Mouse (Mus musculus) kidney, embryonic 15.5 days (tissue): ENCODE measurements around the gene Reln. TPM values are rescaled to one million over a fixed set of nuclear protein-coding genes. Genes with fewer than 3 reads are reported as not detected.

ENCODE experiments used
- ATAC-seq: fragments of 200-750 bp; cut with Nextera tagmentation; replicated peaks from 2 replicates; pipeline ENCODE4 v1.8.0; 2017; ENCODE audit warnings: moderate TSS enrichment; ENCODE audit not compliant: low FRiP score
- H3K27ac ChIP-seq: fragments of 300-500 bp; sonication (generic); 2 replicates; pipeline ENCODE4 v1.5.1; 2015; ENCODE audit warnings: mild to moderate bottlenecking, inconsistent platforms
- H3K27me3 ChIP-seq: fragments of 300-500 bp; sonication (generic); 2 replicates; pipeline ENCODE4 v1.6.1; 2015; ENCODE audit warnings: inconsistent platforms
- H3K36me3 ChIP-seq: fragments of 300-500 bp; sonication (generic); 2 replicates; pipeline ENCODE4 v1.6.1; 2015; ENCODE audit warnings: inconsistent platforms
- H3K4me1 ChIP-seq: fragments of 300-500 bp; sonication (generic); 2 replicates; pipeline ENCODE4 v1.6.1; 2015; ENCODE audit warnings: inconsistent platforms
- H3K4me2 ChIP-seq: fragments of 300-500 bp; sonication (generic); 2 replicates; pipeline ENCODE4 v1.6.1; 2015; ENCODE audit warnings: moderate library complexity, mild to moderate bottlenecking, inconsistent platforms
- H3K4me3 ChIP-seq: fragments of 300-500 bp; sonication (generic); replicated peaks from 2 replicates; pipeline ENCODE4 v1.5.1; 2015; ENCODE audit warnings: mild to moderate bottlenecking, inconsistent platforms
- H3K9ac ChIP-seq: fragments of 300-500 bp; sonication (generic); 2 replicates; pipeline ENCODE4 v1.6.1; 2015; ENCODE audit warnings: mild to moderate bottlenecking, inconsistent platforms
- H3K9me3 ChIP-seq: fragments of 300-500 bp; sonication (generic); replicated peaks from 2 replicates; pipeline ENCODE4 v1.6.1; 2016; ENCODE audit warnings: inconsistent platforms
- WGBS: fragments of 180-500 bp; shearing (Covaris S2); methylation state at CpG from one replicate; pipeline ENCODE4 v1.1.7; 2015; ENCODE audit warnings: mixed read lengths; 5-methylcytosine and 5-hydroxymethylcytosine counted together
- polyA plus RNA-seq: library from polyadenylated mRNA; unstranded; fragments of >200 nt; fragmentation: Nextera tagmentation; extraction: Ambion mirVana; gene quantifications from 2 replicates; pipeline ENCODE4 v1.2.1, GENCODE M21; 2015

Reln gene
- polyA plus RNA-seq, 1 experiment from 2014 or later: 13.0 TPM

GRCm38 (mm10) chr5:22330802-22331201, 13.7 kb downstream of the Reln start:
- no peaks in the 10 kb centered on the region for H3K27me3 ChIP-seq
- no peaks in the 10 kb centered on the region for H3K36me3 ChIP-seq
- H3K27ac ChIP-seq: no peak overlapping the region
- no peak overlapping the region for H3K9ac ChIP-seq
- H3K9me3 ChIP-seq: peaks cover 4% of the 10 kb centered on the region; the same call in 1 of the 2 replicates
- H3K4me2 ChIP-seq: no peak overlapping the region
- ATAC-seq: 0 out of 2 replicates have a peak, but pooled peaks have one; percentile 15
- H3K4me3 ChIP-seq: no peak overlapping the region
- H3K4me1 ChIP-seq: 0 out of 2 replicates have a peak, but pooled peaks cover 4% of the 10 kb centered on the region
- 44% methylated on average over 5 of the region's 5 CpGs for WGBS

DNA sequence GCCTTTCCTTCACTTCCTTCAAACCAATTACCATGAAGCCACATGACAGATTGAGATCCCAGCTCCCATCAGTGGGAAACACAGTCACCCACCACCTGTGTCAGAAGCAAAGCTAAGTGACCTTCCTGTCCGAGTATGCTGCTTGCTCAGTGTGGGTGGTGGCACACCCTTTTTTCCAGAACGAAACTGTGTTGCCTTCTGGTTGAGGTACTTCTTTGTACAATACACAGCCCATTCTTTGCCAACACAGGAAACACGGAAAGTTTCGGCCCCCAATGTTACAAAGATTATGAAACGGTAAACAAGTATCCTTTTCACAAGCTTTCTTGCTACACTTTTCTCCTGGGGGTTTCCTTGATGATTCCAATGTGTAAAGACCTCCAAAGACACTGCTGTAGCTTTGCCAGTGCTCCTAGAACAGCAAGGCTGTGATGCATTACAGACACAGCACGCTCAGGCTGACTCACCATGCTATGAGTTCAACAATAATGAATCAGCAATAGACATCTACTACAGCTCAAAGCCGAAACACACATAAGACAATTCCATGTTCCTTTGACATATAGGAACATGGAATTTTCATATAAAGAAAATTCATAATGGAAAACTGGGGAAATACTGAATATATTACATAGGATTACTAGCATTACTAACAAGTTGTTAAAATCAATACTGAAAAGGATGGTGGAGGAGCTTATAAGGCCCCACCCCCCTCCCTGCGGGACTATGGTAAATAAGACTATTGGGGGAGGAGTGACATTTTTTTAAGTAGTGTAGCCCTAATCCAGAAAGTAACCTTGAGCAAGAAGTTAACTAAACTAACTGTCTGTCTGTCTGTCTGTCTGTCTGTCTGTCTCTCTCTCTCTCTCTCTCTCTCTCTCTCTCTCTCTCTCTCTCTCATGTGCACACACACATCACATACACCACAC, 15.8 kb downstream of the Reln start:
- no peak for ATAC-seq
- 82% methylated on average over 8 of the region's 8 CpGs for WGBS
- H3K9me3 ChIP-seq: peaks cover 2% of the 10 kb centered on the region; the same call in 1 of the 2 replicates

GRCm38 (mm10) chr5:22327170-22327569, 17.3 kb downstream of the Reln start:
- Histone ChIP-seq H3K4me1 (0 out of 2 replicates have a peak, but pooled peaks cover 4% of the 10 kb centered on the region), H3K4me2 (no peak overlapping the region), H3K4me3 (no peak overlapping the region), H3K9me3 (no peaks in the 10 kb centered on the region), H3K27ac (no peak overlapping the region), H3K27me3 (no peaks in the 10 kb centered on the region), H3K9ac (no peak overlapping the region), H3K36me3 (no peaks in the 10 kb centered on the region)
- 85% methylated on average over 3 of the region's 3 CpGs for WGBS
- ATAC-seq: no peak

More for the DNA sequence above, 15.8 kb downstream of the Reln start:
- Histone ChIP-seq H3K4me3 (no peak overlapping the region), H3K27ac (no peak overlapping the region), H3K4me2 (no peak overlapping the region), H3K27me3 (no peaks in the 10 kb centered on the region), H3K4me1 (0 out of 2 replicates have a peak, but pooled peaks cover 4% of the 10 kb centered on the region), H3K9ac (no peak overlapping the region), H3K36me3 (no peaks in the 10 kb centered on the region)

DNA sequence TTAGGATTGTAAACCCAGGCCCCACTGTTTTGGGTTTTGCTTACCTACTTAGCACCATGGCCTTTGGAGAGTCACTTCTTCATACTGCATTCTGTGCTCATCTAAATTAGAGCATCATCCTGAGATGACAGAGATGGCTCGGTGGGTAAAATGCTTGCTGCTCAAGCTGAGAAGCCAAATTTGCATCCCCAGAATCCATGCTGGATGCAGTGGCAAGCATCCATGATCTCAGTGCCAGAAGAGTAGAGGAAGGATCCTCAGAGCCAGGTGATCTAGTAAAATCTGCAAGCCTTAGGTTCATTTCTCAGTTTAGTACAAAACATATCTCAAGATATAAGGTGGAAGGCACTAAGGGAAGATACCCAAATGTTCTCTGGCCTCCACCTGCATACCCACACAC, 20.7 kb downstream of the Reln start:
- Histone ChIP-seq H3K9ac (no peak overlapping the region), H3K27ac (no peak overlapping the region), H3K9me3 (no peaks in the 10 kb centered on the region), H3K4me3 (no peak overlapping the region), H3K4me1 (no peaks in the 10 kb centered on the region), H3K36me3 (no peaks in the 10 kb centered on the region), H3K4me2 (no peak overlapping the region), H3K27me3 (no peaks in the 10 kb centered on the region)
- ATAC-seq: no peak
- WGBS: 75% methylated on average over 1 of the region's 1 CpGs

- H3K4me2 ChIP-seq: no peak overlapping the region
- WGBS: 88% methylated on average over 1 of the region's 1 CpGs
These were observed 26.7 kb downstream of the Reln start for GRCm38 (mm10) chr5:22317807-22318206.

GRCm38 (mm10) chr5:22316471-22316870, 28.0 kb downstream of the Reln start:
- Histone ChIP-seq H3K27ac (no peak overlapping the region), H3K36me3 (no peaks in the 10 kb centered on the region), H3K9ac (no peak overlapping the region), H3K4me1 (no peaks in the 10 kb centered on the region), H3K4me3 (no peak overlapping the region), H3K4me2 (no peak overlapping the region), H3K9me3 (no peaks in the 10 kb centered on the region), H3K27me3 (no peaks in the 10 kb centered on the region)
- ATAC-seq: no peak
- 92% methylated on average over 7 of the region's 7 CpGs for WGBS

More at GRCm38 (mm10) chr5:22317807-22318206, 26.7 kb downstream of the Reln start:
- H3K9ac ChIP-seq: no peak overlapping the region
- H3K4me1 ChIP-seq: no peaks in the 10 kb centered on the region
- no peak for ATAC-seq
- H3K27ac ChIP-seq: no peak overlapping the region
- H3K9me3 ChIP-seq: no peaks in the 10 kb centered on the region
- no peaks in the 10 kb centered on the region for H3K36me3 ChIP-seq
- H3K4me3 ChIP-seq: no peak overlapping the region
- no peaks in the 10 kb centered on the region for H3K27me3 ChIP-seq

GRCm38 (mm10) chr5:22315990-22316389, 28.5 kb downstream of the Reln start:
- H3K4me1 ChIP-seq: no peaks in the 10 kb centered on the region
- no peaks in the 10 kb centered on the region for H3K9me3 ChIP-seq
- no peak overlapping the region for H3K27ac ChIP-seq
- no peak overlapping the region for H3K4me2 ChIP-seq
- H3K36me3 ChIP-seq: no peaks in the 10 kb centered on the region
- no peak for ATAC-seq
- H3K9ac ChIP-seq: no peak overlapping the region
- H3K27me3 ChIP-seq: no peaks in the 10 kb centered on the region
- no peak overlapping the region for H3K4me3 ChIP-seq
- WGBS: 85% methylated on average over 2 of the region's 2 CpGs

GRCm38 (mm10) chr5:22312995-22313394, 31.5 kb downstream of the Reln start:
- 86% methylated on average over 10 of the region's 10 CpGs for WGBS
- ATAC-seq: no peak
- Histone ChIP-seq H3K9me3 (no peaks in the 10 kb centered on the region), H3K4me2 (no peak overlapping the region), H3K4me3 (no peak overlapping the region), H3K4me1 (no peaks in the 10 kb centered on the region), H3K27me3 (no peaks in the 10 kb centered on the region), H3K36me3 (no peaks in the 10 kb centered on the region), H3K9ac (no peak overlapping the region), H3K27ac (no peak overlapping the region)

- H3K4me2 ChIP-seq: no peak overlapping the region
- no peaks in the 10 kb centered on the region for H3K36me3 ChIP-seq
- H3K9me3 ChIP-seq: no peaks in the 10 kb centered on the region
- H3K27ac ChIP-seq: no peak overlapping the region
- H3K27me3 ChIP-seq: no peaks in the 10 kb centered on the region
- H3K4me1 ChIP-seq: no peaks in the 10 kb centered on the region
- no peak overlapping the region for H3K4me3 ChIP-seq
- H3K9ac ChIP-seq: no peak overlapping the region
- no peak for ATAC-seq
- 80% methylated on average over 4 of the region's 4 CpGs for WGBS
These were observed 33.5 kb downstream of the Reln start for GRCm38 (mm10) chr5:22311046-22311445.

- no peak overlapping the region for H3K4me2 ChIP-seq
- H3K9me3 ChIP-seq: no peaks in the 10 kb centered on the region
- H3K27ac ChIP-seq: no peak overlapping the region
- no peak overlapping the region for H3K9ac ChIP-seq
- ATAC-seq: no peak
- no peak overlapping the region for H3K4me3 ChIP-seq
- WGBS: 34% methylated on average over 2 of the region's 2 CpGs
- no peaks in the 10 kb centered on the region for H3K27me3 ChIP-seq
- H3K4me1 ChIP-seq: no peaks in the 10 kb centered on the region
- no peaks in the 10 kb centered on the region for H3K36me3 ChIP-seq
These were observed 35.5 kb downstream of the Reln start for GRCm38 (mm10) chr5:22309001-22309400.

- Histone ChIP-seq H3K36me3 (no peaks in the 10 kb centered on the region), H3K27me3 (no peaks in the 10 kb centered on the region), H3K4me2 (no peak overlapping the region), H3K9me3 (no peaks in the 10 kb centered on the region), H3K4me1 (no peaks in the 10 kb centered on the region), H3K9ac (no peak overlapping the region), H3K27ac (no peak overlapping the region), H3K4me3 (no peak overlapping the region)
- no peak for ATAC-seq
- 77% methylated on average over 4 of the region's 4 CpGs for WGBS
These were observed 36.6 kb downstream of the Reln start for GRCm38 (mm10) chr5:22307853-22308252.

GRCm38 (mm10) chr5:22307072-22307471, 37.4 kb downstream of the Reln start:
- no peak overlapping the region for H3K4me2 ChIP-seq
- no peaks in the 10 kb centered on the region for H3K9me3 ChIP-seq
- no peak overlapping the region for H3K9ac ChIP-seq
- no peaks in the 10 kb centered on the region for H3K27me3 ChIP-seq
- no peak for ATAC-seq
- no peak overlapping the region for H3K4me3 ChIP-seq
- no peaks in the 10 kb centered on the region for H3K36me3 ChIP-seq
- no peaks in the 10 kb centered on the region for H3K4me1 ChIP-seq
- WGBS: 82% methylated on average over 3 of the region's 3 CpGs
- no peak overlapping the region for H3K27ac ChIP-seq
